Mouse (Mus musculus): Measurements from ENCODE around the gene Ecel1.

Ecel1 gene

GRCm38 (mm10) chr1:87098358-87098975 lies 57.9 kb downstream of the Ecel1 start:
- no peak for DNase-seq (ENCODE audit: low spot score)
